In genomic region chr14:77526262-77526661, GRCm38 (mm10) we compare ENCODE assay signal across 24 mouse cellular contexts.
"Had no signal": no experiment of that assay in that cellular context is flagged by ENCODE, and none has a peak within 500 bp of the region (broad histone marks: within the 10 kb centered on the region; RNA-seq: fewer than 3 reads in every experiment).

No protein-coding gene starts in this region.

- H3K27me3 ChIP-seq: limb, embryonic 13.5 days; liver, embryonic 12.5 days; liver, embryonic 15.5 days; lung, embryonic 15.5 days; megakaryocyte, embryonic 14.5 days had no signal

- DNase-seq: kidney, adult 2 months; kidney, postnatal 25 days; layer of hippocampus, postnatal 36 days; left cerebral cortex, postnatal 4 days; liver; lung, adult 18-20 months; lung, postnatal 10 days; lung, postnatal 4 days; midbrain, embryonic 14.5 days; retina, postnatal 1 day; right cerebral cortex, postnatal 25 days; thymus, adult 18-20 months; thymus, postnatal 36 days had no signal

- H3K4me1 ChIP-seq: limb, embryonic 13.5 days; liver, embryonic 12.5 days; liver, embryonic 15.5 days; lung, embryonic 15.5 days; midbrain, embryonic 10.5 days had no signal

- H3K9me3 ChIP-seq: limb, embryonic 13.5 days; liver, embryonic 12.5 days; liver, embryonic 15.5 days; lung, embryonic 15.5 days; midbrain, embryonic 10.5 days had no signal

- H3K36me3 ChIP-seq: limb, embryonic 13.5 days; liver, embryonic 12.5 days; liver, embryonic 15.5 days; lung, embryonic 15.5 days; midbrain, embryonic 10.5 days had no signal

- H3K4me3 ChIP-seq: layer of hippocampus, adult 2 months; left cerebral cortex, adult 2 months; limb, embryonic 13.5 days; liver, embryonic 12.5 days; liver, embryonic 15.5 days; lung, embryonic 15.5 days; megakaryocyte, embryonic 14.5 days; midbrain, embryonic 10.5 days; myocyte had no signal

- ATAC-seq: intestine, postnatal 0 days; liver, embryonic 12.5 days had no signal

- H3K27ac ChIP-seq: kidney, postnatal 0 days; left cerebral cortex, adult 2 months; limb, embryonic 13.5 days; liver, embryonic 12.5 days; liver, embryonic 15.5 days; lung, embryonic 15.5 days; midbrain, embryonic 10.5 days had no signal
